Mouse (Mus musculus): ENCODE results near the gene Ano10. TPM values are rescaled to one million over a fixed set of nuclear protein-coding genes. Genes with fewer than 3 reads are reported as not detected.
"Not testable (repeated sequence)": the region's sequence is repeated elsewhere in the genome, so short reads cannot be mapped to it uniquely, and the experiment has no call there.

Ano10 gene
- polyA plus RNA-seq, 1 experiment: 3.2 TPM

DNA sequence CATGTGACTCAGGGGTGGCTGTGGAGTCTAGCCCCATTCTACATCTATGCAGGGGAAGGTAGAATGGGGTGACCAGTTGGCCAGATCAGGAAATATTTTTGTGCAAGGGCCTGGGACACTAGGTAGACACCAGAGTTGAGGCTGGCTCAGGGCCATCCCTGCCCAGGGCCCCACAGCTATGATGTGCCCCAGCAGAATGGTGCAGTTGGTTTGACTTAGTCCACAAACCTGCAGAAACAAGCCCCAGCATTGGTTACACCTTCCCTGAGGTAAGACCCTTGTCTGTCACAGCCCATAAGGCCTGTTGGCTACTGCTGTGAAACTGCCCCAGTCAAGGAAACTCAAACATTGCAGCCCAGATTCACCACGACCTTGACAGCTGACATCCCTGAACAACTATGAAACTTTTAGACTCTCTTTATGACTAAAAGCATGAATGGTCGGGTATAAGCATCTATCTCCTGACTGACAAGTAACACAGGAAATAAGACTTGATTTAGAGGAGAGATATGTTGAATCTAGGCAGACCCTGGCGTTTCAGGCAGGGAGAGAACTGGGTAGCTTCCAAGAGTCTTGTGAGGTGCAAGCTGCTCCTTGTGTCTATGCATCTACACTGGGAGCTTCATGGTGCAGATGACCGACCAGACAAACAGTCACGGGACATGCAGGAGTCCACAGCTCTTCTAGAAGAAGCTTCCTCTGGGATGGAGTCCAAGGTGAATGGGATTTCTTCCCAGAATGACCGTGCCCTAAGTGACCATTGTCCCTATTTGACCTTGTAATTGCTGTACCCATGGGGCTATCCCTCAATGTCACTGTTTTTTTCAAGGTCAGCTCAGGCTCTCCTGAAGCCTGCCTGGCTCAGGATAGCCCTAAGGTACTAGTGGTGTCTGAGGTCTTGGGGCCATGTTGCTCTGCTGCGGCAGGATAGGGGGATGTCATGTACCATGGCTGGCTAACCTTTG, 116.7 kb downstream of the Ano10 start:
- H3K4me1 ChIP-seq: peaks cover 9% of the 10 kb centered on the region; the same call in 1 of the 2 replicates

DNA sequence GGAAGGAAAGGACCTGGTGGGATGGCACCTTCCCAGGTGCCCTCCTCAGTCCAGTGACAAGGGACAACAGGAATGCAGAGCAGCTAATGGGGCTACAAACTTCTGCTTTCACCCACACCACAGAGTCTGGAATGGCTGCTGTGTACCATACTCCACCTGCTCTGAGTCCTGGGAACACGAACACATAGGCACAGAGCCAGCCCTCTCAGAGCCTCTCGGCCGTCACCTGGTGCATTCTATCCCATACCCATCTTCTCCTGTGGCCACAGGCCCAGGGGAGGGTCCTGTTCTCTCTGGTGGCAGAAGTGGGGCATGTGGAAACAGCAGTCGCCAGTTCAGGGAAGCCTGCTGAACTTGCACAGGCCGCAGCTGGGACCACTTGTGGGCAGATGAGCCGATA, 119.5 kb downstream of the Ano10 start:
- TF ChIP-seq FLI1 (IDR thresholded peaks at IDR 0.05; ENCODE audit: low read length) (no peak), GATA1 (IDR thresholded peaks at IDR 0.05; ENCODE audit: borderline replicate concordance, low read length) (no peak)
- Histone ChIP-seq H3K9me3 (peaks cover 5% of the 10 kb centered on the region; the same call in 1 of the 2 replicates), H3K4me3 (replicated peaks) (no peak overlapping the region), H3K36me3 (replicated peaks; ENCODE audit: low read length) (peaks cover 10% of the 10 kb centered on the region), H3K4me1 (peaks cover 4% of the 10 kb centered on the region; the same call in 1 of the 2 replicates), H3K27me3 (replicated peaks) (peaks cover 57% of the 10 kb centered on the region)

More for the DNA sequence above, 116.7 kb downstream of the Ano10 start:
- TF ChIP-seq FLI1 (IDR thresholded peaks at IDR 0.05; ENCODE audit: low read length): no peak
- TF ChIP-seq GATA1 (IDR thresholded peaks at IDR 0.05; ENCODE audit: borderline replicate concordance, low read length): no peak
- Histone ChIP-seq H3K27me3 (replicated peaks) (peaks cover 66% of the 10 kb centered on the region), H3K4me3 (replicated peaks) (no peak overlapping the region), H3K36me3 (replicated peaks; ENCODE audit: low read length) (no peaks in the 10 kb centered on the region), H3K9me3 (peaks cover 7% of the 10 kb centered on the region)

DNA sequence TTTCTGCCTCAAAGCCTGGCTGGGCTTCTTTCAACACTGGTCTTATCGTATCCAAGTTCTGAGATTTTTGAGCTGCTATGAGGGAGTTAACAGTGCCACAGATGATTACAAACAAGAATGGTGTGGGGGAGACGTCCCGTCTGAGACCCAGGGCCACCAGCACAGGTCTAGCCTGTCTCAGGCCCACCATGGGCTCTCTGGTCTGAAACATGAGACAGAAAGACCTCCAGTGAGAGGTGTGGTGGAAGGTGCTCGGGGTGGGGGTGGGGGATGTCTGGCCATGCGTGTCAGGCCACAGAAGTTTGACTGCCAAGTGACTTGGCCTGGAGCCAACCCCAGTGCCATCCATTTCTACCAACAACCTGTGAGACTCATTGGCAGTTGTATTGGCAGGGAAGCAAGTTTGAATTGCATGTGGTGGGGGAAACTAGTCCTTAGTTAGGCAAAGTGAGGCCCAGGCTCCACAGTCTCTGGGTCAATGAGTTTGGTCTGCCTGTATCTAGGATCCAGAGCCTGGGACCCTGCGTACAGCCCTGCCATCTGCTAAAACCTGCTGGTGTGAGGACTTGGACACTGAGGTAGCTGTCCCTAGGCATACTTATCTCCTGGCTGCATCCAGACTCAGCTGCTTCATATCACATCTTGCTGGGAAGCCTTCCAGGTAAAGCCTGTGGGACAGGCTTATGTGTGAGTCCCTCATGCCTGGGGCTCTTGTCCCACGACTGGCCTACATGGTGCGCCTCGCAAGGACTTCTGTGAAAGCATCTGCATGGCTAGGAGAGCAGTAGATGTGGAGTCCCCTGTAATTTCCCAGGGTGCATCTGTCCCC, 120.6 kb downstream of the Ano10 start:
- Histone ChIP-seq H3K9me3 (peaks cover 5% of the 10 kb centered on the region; the same call in 1 of the 2 replicates), H3K4me3 (replicated peaks) (no peak overlapping the region), H3K27me3 (replicated peaks) (peaks cover 47% of the 10 kb centered on the region), H3K4me1 (peaks cover 2% of the 10 kb centered on the region; the same call in 1 of the 2 replicates), H3K36me3 (replicated peaks; ENCODE audit: low read length) (peaks cover 12% of the 10 kb centered on the region)
- TF ChIP-seq GATA1 (IDR thresholded peaks at IDR 0.05; ENCODE audit: borderline replicate concordance, low read length): no peak
- TF ChIP-seq FLI1 (IDR thresholded peaks at IDR 0.05; ENCODE audit: low read length): no peak

DNA sequence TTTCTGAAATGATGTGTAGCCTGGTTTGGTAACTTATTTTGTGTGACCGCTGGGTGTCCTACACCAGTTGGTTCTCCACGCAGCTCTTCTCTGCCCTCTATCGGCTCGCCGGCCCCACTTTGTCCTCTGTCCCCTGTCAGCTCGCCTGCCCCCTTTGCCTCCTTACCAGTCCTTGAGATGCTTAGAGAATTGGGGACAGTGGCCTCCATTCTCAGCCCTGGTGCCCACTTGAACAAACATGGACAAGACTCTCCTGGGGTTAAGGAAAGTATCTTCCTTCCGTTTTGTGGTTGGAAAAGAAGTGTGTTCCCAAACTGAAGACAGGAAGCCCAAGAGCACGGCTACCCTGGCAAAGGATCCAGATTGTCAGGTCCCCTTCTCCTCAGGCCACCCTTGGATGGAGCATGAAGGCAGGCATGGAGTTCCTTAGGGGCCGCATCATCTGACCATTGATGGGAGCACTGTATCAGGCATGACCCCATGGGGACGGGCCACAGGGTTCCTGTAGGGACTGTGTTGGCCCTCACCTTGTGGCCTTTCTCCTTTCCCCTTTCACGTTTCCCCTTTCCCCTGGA, 121.5 kb downstream of the Ano10 start:
- no peak for TF ChIP-seq GATA1 (IDR thresholded peaks at IDR 0.05; ENCODE audit: borderline replicate concordance, low read length)
- TF ChIP-seq FLI1 (IDR thresholded peaks at IDR 0.05; ENCODE audit: low read length): no peak
- Histone ChIP-seq H3K4me1 (no peaks in the 10 kb centered on the region), H3K36me3 (replicated peaks; ENCODE audit: low read length) (peaks cover 16% of the 10 kb centered on the region), H3K9me3 (peaks cover 5% of the 10 kb centered on the region; the same call in 1 of the 2 replicates), H3K4me3 (replicated peaks) (no peak overlapping the region), H3K27me3 (replicated peaks) (peaks cover 38% of the 10 kb centered on the region)

DNA sequence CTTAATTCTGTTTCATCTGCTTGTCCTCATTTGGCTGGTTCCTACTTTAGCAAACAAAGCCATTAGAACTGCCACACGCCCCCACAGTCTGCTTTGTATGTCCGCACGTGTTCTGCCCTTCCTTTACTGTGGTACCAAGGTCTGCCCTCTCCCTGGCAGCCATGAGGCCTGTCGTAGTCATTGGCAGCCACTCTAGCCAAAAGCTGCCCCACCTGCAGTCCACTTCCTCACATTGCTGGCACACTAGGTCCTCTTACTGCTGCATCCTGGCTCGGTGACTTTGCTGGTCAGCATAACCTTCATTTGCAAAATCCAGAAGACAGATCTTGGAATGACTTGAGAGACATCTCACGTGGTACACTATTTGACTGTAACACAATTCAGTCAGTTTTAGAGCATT, 124.3 kb downstream of the Ano10 start:
- TF ChIP-seq FLI1 (IDR thresholded peaks at IDR 0.05; ENCODE audit: low read length) (no peak), GATA1 (IDR thresholded peaks at IDR 0.05; ENCODE audit: borderline replicate concordance, low read length) (no peak)
- no peaks in the 10 kb centered on the region for H3K4me1 ChIP-seq
- peaks cover 13% of the 10 kb centered on the region for H3K27me3 ChIP-seq (replicated peaks)
- H3K9me3 ChIP-seq: peaks cover 5% of the 10 kb centered on the region; the same call in 1 of the 2 replicates
- H3K4me3 ChIP-seq (replicated peaks): no peak overlapping the region
- peaks cover 41% of the 10 kb centered on the region for H3K36me3 ChIP-seq (replicated peaks; ENCODE audit: low read length)

GRCm38 (mm10) chr9:122167719-122168118, 126.5 kb downstream of the Ano10 start:
- not testable (repeated sequence) for H3K27me3 ChIP-seq (replicated peaks); H3K4me1 ChIP-seq; H3K4me3 ChIP-seq (replicated peaks); H3K9me3 ChIP-seq
- H3K36me3 ChIP-seq (replicated peaks; ENCODE audit: low read length): peaks cover 61% of the 10 kb centered on the region

GRCm38 (mm10) chr9:122164535-122164934, 129.7 kb downstream of the Ano10 start:
- TF ChIP-seq GATA1 (IDR thresholded peaks at IDR 0.05; ENCODE audit: borderline replicate concordance, low read length): no peak
- no peak for TF ChIP-seq FLI1 (IDR thresholded peaks at IDR 0.05; ENCODE audit: low read length)
- no peaks in the 10 kb centered on the region for H3K4me1 ChIP-seq
- H3K9me3 ChIP-seq: no peaks in the 10 kb centered on the region
- no peak overlapping the region for H3K4me3 ChIP-seq (replicated peaks)
- peaks cover 68% of the 10 kb centered on the region for H3K36me3 ChIP-seq (replicated peaks; ENCODE audit: low read length)
- no peaks in the 10 kb centered on the region for H3K27me3 ChIP-seq (replicated peaks)

GRCm38 (mm10) chr9:122157079-122157441, 137.2 kb downstream of the Ano10 start:
- Histone ChIP-seq H3K36me3 (replicated peaks; ENCODE audit: low read length) (peaks cover 71% of the 10 kb centered on the region), H3K27me3 (replicated peaks) (no peaks in the 10 kb centered on the region), H3K9me3 (peaks cover 4% of the 10 kb centered on the region; the same call in 1 of the 2 replicates), H3K4me1 (peaks cover 30% of the 10 kb centered on the region), H3K4me3 (replicated peaks) (no peak overlapping the region)
- TF ChIP-seq GATA1 (IDR thresholded peaks at IDR 0.05; ENCODE audit: borderline replicate concordance, low read length): no peak
- no peak for TF ChIP-seq FLI1 (IDR thresholded peaks at IDR 0.05; ENCODE audit: low read length)

DNA sequence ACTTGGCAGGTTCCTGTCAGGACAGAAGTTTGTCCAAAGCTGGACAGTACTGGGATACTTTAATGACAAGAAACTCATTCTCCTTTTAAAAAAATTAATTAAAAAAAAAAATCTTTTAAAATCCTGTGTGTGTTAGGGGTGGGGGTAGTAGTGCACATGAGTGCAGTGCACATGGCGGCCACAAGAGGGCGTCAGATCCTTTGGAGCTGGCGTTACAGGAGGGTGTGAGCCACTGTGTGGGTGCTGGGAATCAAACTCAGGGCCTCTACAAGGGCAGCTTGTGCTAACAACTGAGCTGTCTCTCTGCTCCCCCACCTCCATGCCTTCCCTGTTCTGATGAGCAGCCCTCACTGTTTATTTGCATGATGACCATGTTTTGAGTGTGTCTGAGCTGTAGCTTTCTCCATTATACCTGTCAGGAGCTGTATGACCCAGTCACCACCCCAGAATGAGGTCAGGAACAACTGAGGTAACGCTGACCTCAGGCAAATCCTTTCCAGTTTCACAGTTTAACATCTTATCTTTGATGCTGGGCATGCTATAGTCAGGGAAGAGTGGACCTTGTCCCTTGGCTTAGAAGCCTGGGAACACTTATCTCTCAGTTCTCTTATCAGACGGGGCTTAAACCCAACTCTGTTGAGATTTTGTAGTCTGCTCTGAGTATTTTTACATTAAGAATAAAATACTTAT, 137.7 kb downstream of the Ano10 start:
- Histone ChIP-seq H3K4me1 (peaks cover 35% of the 10 kb centered on the region), H3K9me3 (peaks cover 4% of the 10 kb centered on the region; the same call in 1 of the 2 replicates), H3K36me3 (replicated peaks; ENCODE audit: low read length) (peaks cover 76% of the 10 kb centered on the region), H3K27me3 (replicated peaks) (no peaks in the 10 kb centered on the region), H3K4me3 (replicated peaks) (no peak overlapping the region)
- no peak for TF ChIP-seq GATA1 (IDR thresholded peaks at IDR 0.05; ENCODE audit: borderline replicate concordance, low read length)
- TF ChIP-seq FLI1 (IDR thresholded peaks at IDR 0.05; ENCODE audit: low read length): no peak

All from megakaryocyte, embryonic 14.5 days (primary cell).